Mouse (Mus musculus) G1E (cell line): ENCODE measurements around the gene Shank2.

ENCODE experiments used
- CTCF ChIP-seq: IDR thresholded peaks from 2 replicates; pipeline ENCODE4 v1.5.1; 2012; ENCODE audit warnings: low read depth, low read length, inconsistent platforms, mixed read lengths
- GATA1 ChIP-seq: IDR thresholded peaks from 2 replicates; pipeline ENCODE4 v1.6.1; 2012; ENCODE audit warnings: borderline replicate concordance, low read length, inconsistent platforms, mixed read lengths
- TAL1 ChIP-seq: conservative IDR thresholded peaks from 2 replicates; pipeline ENCODE4 v1.6.1; 2012; ENCODE audit warnings: low read depth, low read length, inconsistent platforms, mixed read lengths

GRCm38 (mm10) chr7:144244203-144244602 is 242.5 kb downstream of the Shank2 start:
- TF ChIP-seq CTCF (no peak), GATA1 (no peak), TAL1 (no peak)
